Mouse (Mus musculus): Measurements from ENCODE around the gene Tcf19. TPM values are rescaled to one million over a fixed set of nuclear protein-coding genes. Genes with fewer than 3 reads are reported as not detected.
"Not testable (repeated sequence)": the region's sequence is repeated elsewhere in the genome, so short reads cannot be mapped to it uniquely, and the experiment has no call there.

The Tcf19 gene
- total and polyA plus RNA-seq, 3 experiments = 29.7 to 38.4 (median 37.7) TPM

DNA sequence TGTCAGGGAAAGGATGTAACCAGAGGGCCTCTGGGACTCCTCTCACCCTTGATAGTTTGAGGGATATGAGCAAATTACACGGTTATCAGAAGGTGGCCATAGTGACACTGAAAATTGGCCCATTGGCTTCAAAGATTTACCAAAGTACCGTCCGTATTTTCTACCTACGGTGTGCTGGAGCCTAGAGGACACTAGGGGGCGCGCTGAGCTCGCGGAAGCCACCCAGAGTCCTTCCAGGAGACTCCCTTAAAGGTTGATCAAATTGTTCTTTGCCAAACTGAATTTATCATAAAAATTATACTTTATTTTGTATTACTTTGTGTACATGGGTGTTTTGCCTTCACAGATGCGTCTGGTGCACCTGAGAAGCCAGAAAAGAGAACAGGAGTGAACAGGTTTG, 32.6 kb downstream of the Tcf19 start:
- peaks cover 0 to 3% of the 10 kb centered on the region in 2 experiments; a peak in 1 of 4 replicates for H3K4me1 ChIP-seq (ENCODE audit: control insufficient read depth in 1 of 2, insufficient read depth in 2 of 2)
- H3K79me2 ChIP-seq (replicated peaks; ENCODE audit: control insufficient read depth, extremely low read depth, insufficient read depth, poor library complexity, severe bottlenecking) = no peaks in the 10 kb centered on the region
- TF ChIP-seq RAD21 (IDR thresholded peaks at IDR 0.05; ENCODE audit: low read depth, low read length) (peak; percentile 95), CHD2 (IDR thresholded peaks at IDR 0.05; ENCODE audit: low read length) (no peak), SMC3 (IDR thresholded peaks at IDR 0.05; ENCODE audit: low read depth, low read length) (peak; percentile 78), MAZ (IDR thresholded peaks at IDR 0.05; ENCODE audit: low read depth, low read length) (no peak), CTCF (conservative IDR thresholded peaks at IDR 0.05 in 1 of 2, IDR thresholded peaks at IDR 0.05 in 1 of 2; ENCODE audit: low read depth in 2 of 2, low read length in 2 of 2) (peak; percentile 82 to 98)
- peak overlapping the region in 1 of 3 experiments; percentile 3 for H3K4me3 ChIP-seq (replicated peaks in 1 of 3; ENCODE audit: low read depth in 2 of 3, low read length in 2 of 3, poor library complexity in 1 of 3)
- dilution Hi-C loops (cut with MboI; ENCODE audit: extremely low pct_ligation_motif_present, extremely low pct_unique_long_range_greater_than_20kb, low sequenced_read_pairs) (no loop called here), in situ Hi-C loops (cut with MboI; ENCODE audit: low pct_ligation_motif_present, low pct_unique_long_range_greater_than_20kb, low sequenced_read_pairs) (no loop called here)
- DNase-seq (ENCODE audit: extremely low read depth) = peak; percentile 50
- H3K9me3 ChIP-seq (replicated peaks; ENCODE audit: low read length) = no peaks in the 10 kb centered on the region
- no peaks in the 10 kb centered on the region for H3K27me3 ChIP-seq (replicated peaks)
- peak overlapping the region; percentile 44 for H3K4me2 ChIP-seq (ENCODE audit: insufficient read depth, low read depth, poor library complexity, severe bottlenecking)
- H3K27ac ChIP-seq (ENCODE audit: insufficient read depth, low read depth) = no peak overlapping the region
- no peaks in the 10 kb centered on the region for H3K36me3 ChIP-seq (replicated peaks in 1 of 2; ENCODE audit: control insufficient read depth in 1 of 2, insufficient read depth in 1 of 2, low read length in 1 of 2)
- no peak overlapping the region for H3K9ac ChIP-seq (ENCODE audit: insufficient read depth, low read depth)

DNA sequence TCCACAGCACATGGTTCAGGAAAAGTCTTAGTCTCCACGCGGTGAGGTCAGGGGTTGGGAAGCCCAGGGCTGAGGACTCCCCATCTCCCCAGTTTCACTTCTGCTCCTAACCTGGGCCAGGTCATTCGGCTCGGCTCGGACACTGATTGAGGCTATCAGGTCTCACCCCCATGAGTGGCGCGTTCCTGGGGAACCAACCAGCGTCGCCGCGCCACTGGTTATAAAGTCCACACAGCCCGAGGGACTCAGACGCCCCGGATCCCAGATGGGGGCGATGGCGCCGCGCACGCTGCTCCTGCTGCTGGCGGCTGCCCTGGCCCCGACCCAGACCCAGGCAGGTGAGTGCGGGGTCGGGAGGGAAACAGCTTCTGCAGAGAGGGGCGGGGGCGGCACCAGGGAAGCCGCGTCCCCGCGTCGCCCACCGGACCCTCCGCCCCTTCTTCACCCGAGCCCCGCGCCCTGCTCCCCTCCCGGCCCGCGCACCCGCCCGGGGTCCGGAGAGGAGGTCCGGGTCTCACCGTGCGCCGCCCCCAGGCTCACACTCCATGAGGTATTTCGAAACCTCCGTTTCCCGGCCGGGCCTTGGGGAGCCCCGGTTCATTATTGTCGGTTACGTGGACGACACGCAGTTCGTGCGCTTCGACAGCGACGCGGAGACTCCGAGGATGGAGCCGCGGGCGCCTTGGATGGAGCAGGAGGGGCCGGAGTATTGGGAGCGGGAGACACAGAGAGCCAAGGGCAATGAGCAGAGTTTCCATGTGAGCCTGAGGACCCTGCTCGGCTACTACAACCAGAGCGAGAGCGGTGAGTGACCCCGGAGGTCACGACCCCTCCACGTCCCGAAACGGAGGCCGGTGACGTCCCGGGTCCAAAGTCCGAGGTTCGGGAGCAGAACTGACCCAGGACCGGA, 46.5 kb downstream of the Tcf19 start, which contains the start of gene H2-Q10:
Gene H2-Q10 (plus strand): TSS at position 248 of the 910 bp plus-strand sequence.
- dilution Hi-C loops (cut with MboI; ENCODE audit: extremely low pct_ligation_motif_present, extremely low pct_unique_long_range_greater_than_20kb, low sequenced_read_pairs) = no loop called here

DNA sequence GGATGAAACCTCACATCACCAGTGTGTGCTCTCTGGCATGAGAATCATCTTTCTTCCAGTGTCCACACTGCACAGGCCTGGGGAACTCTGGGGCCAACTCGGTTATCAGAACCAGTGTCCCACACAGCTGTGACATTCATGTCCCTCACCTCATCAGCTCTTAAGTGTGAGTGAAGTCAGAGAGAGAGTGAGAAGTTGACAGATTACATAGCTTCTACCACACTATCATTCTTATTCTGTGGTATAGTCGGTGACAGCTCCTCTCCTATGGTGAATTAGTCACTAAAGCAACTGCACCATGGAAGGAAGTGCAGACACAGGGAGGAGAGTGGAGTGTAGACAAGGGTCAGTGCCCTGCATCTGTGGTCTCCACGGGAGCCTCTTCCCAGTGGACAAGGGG, 47.7 kb downstream of the Tcf19 start:
- H3K9me3 ChIP-seq (replicated peaks; ENCODE audit: low read length); H3K4me2 ChIP-seq (ENCODE audit: insufficient read depth, low read depth, poor library complexity, severe bottlenecking); DNase-seq (ENCODE audit: extremely low read depth); H3K9ac ChIP-seq (ENCODE audit: insufficient read depth, low read depth); H3K79me2 ChIP-seq (replicated peaks; ENCODE audit: control insufficient read depth, extremely low read depth, insufficient read depth, poor library complexity, severe bottlenecking); H3K4me3 ChIP-seq (replicated peaks in 1 of 3; ENCODE audit: low read depth in 2 of 3, low read length in 2 of 3, poor library complexity in 1 of 3); H3K27ac ChIP-seq (ENCODE audit: insufficient read depth, low read depth); H3K27me3 ChIP-seq (replicated peaks); dilution Hi-C loops (cut with MboI; ENCODE audit: extremely low pct_ligation_motif_present, extremely low pct_unique_long_range_greater_than_20kb, low sequenced_read_pairs); H3K36me3 ChIP-seq (replicated peaks in 1 of 2; ENCODE audit: control insufficient read depth in 1 of 2, insufficient read depth in 1 of 2, low read length in 1 of 2); H3K4me1 ChIP-seq (ENCODE audit: control insufficient read depth in 1 of 2, insufficient read depth in 2 of 2): not testable (repeated sequence)
- in situ Hi-C loops (cut with MboI; ENCODE audit: low pct_ligation_motif_present, low pct_unique_long_range_greater_than_20kb, low sequenced_read_pairs) = loop anchor here (25.0 kb wide), 1 partner anchor 1482 kb away; no protein-coding TSS in a partner anchor

More for the DNA sequence above, 46.5 kb downstream of the Tcf19 start, which contains the start of gene H2-Q10:
- peaks cover 7% of the 10 kb centered on the region for H3K27me3 ChIP-seq (replicated peaks)
- H3K4me3 ChIP-seq (replicated peaks in 1 of 3; ENCODE audit: low read depth in 2 of 3, low read length in 2 of 3, poor library complexity in 1 of 3) = peak within 1 kb of the TSS in 2 of 3 experiments; percentile 33 to 45
- no peak for TF ChIP-seq MEF2A (IDR thresholded peaks at IDR 0.05; ENCODE audit: borderline replicate concordance, low read depth, low read length)
- H3K79me2 ChIP-seq (replicated peaks; ENCODE audit: control insufficient read depth, extremely low read depth, insufficient read depth, poor library complexity, severe bottlenecking) = no peaks in the 10 kb centered on the region
- peaks cover 2 to 4% of the 10 kb centered on the region in 2 experiments; a peak in 3 of 4 replicates for H3K4me1 ChIP-seq (ENCODE audit: control insufficient read depth in 1 of 2, insufficient read depth in 2 of 2)
- H3K27ac ChIP-seq (ENCODE audit: insufficient read depth, low read depth) = no peak within 1 kb of the TSS
- no peaks in the 10 kb centered on the region for H3K9me3 ChIP-seq (replicated peaks; ENCODE audit: low read length)
- peak within 1 kb of the TSS; percentile 34 for H3K4me2 ChIP-seq (ENCODE audit: insufficient read depth, low read depth, poor library complexity, severe bottlenecking)
- no peak for DNase-seq (ENCODE audit: extremely low read depth)
- in situ Hi-C loops (cut with MboI; ENCODE audit: low pct_ligation_motif_present, low pct_unique_long_range_greater_than_20kb, low sequenced_read_pairs) = loop anchor here (25.0 kb wide), 1 partner anchor 1483 kb away; no protein-coding TSS in a partner anchor
- no peaks in the 10 kb centered on the region for H3K36me3 ChIP-seq (replicated peaks in 1 of 2; ENCODE audit: control insufficient read depth in 1 of 2, insufficient read depth in 1 of 2, low read length in 1 of 2)
- no peak within 1 kb of the TSS for H3K9ac ChIP-seq (ENCODE audit: insufficient read depth, low read depth)

All from CH12.LX (cell line).